Mouse (Mus musculus) heart, postnatal 25 days (tissue): ENCODE measurements around the gene Arhgap42. TPM values are rescaled to one million over a fixed set of nuclear protein-coding genes. Genes with fewer than 3 reads are reported as not detected.

Experiments
- DNase-seq: peaks from one replicate; pipeline ENCODE4 v3.0.0; 2022; ENCODE audit warnings: low spot score
- intact Hi-C: fragments of 180-260 bp; cut with DNase I; formaldehyde crosslinking; loops from one replicate; pipeline ENCODE4 v1.15.1; 2025
- total RNA-seq, 2 experiments: library from RNA; stranded (reverse); gene quantifications; 2 replicates each; pipeline ENCODE4 v1.2.3; 2021

Gene Arhgap42
- total RNA-seq, 2 experiments from 2014 or later = 6.9 to 9.2 TPM

- intact Hi-C loops = loop anchor here (10.0 kb wide), 1 partner anchor 181 kb away; no protein-coding TSS in a partner anchor
- no peak for DNase-seq
Measured at GRCm38 (mm10) chr9:9083441-9083840, 155.5 kb downstream of the Arhgap42 start.

GRCm38 (mm10) chr9:9052920-9053319 lies 186.0 kb downstream of the Arhgap42 start:
- DNase-seq = no peak
- intact Hi-C loops = no loop called here

- no peak for DNase-seq
- intact Hi-C loops = no loop called here
Measured at GRCm38 (mm10) chr9:9051184-9051583, 187.7 kb downstream of the Arhgap42 start.

- no peak for DNase-seq
Measured at GRCm38 (mm10) chr9:9049202-9049601, 189.7 kb downstream of the Arhgap42 start.

GRCm38 (mm10) chr9:9041009-9041408 lies 197.9 kb downstream of the Arhgap42 start:
- DNase-seq = no peak

More at GRCm38 (mm10) chr9:9049202-9049601, 189.7 kb downstream of the Arhgap42 start:
- intact Hi-C loops = loop anchor here (10.0 kb wide), 1 partner anchor 736 kb away; no protein-coding TSS in a partner anchor

GRCm38 (mm10) chr9:9037017-9037671 lies 201.8 kb downstream of the Arhgap42 start:
- intact Hi-C loops = no loop called here
- DNase-seq = no peak

More at GRCm38 (mm10) chr9:9041009-9041408, 197.9 kb downstream of the Arhgap42 start:
- intact Hi-C loops = loop anchor here (10.0 kb wide), 1 partner anchor 744 kb away; no protein-coding TSS in a partner anchor

GRCm38 (mm10) chr9:9027904-9028303 lies 211.0 kb downstream of the Arhgap42 start:
- DNase-seq = no peak
- intact Hi-C loops = no loop called here

GRCm38 (mm10) chr9:9027445-9027844 lies 211.5 kb downstream of the Arhgap42 start:
- DNase-seq = no peak
- intact Hi-C loops = no loop called here

- intact Hi-C loops = no loop called here
- no peak for DNase-seq
Measured at GRCm38 (mm10) chr9:9015108-9015507, 223.8 kb downstream of the Arhgap42 start.

- no peak for DNase-seq
- intact Hi-C loops = no loop called here
Measured at GRCm38 (mm10) chr9:9001170-9001569, 237.7 kb downstream of the Arhgap42 start.

- intact Hi-C loops = no loop called here
- no peak for DNase-seq
Measured at GRCm38 (mm10) chr9:8996494-8996893, 242.4 kb downstream of the Arhgap42 start.

- DNase-seq = no peak
- intact Hi-C loops = no loop called here
Measured at GRCm38 (mm10) chr9:8982315-8982714, 256.6 kb downstream of the Arhgap42 start.

GRCm38 (mm10) chr9:8977775-8978174 lies 261.1 kb downstream of the Arhgap42 start:
- DNase-seq = no peak
- intact Hi-C loops = no loop called here

GRCm38 (mm10) chr9:8971491-8971890 lies 267.4 kb downstream of the Arhgap42 start, which contains the start of gene Gm16485:
Gene Gm16485, plus strand, starts transcription at chr9:8971791.
- no peak for DNase-seq
- intact Hi-C loops = no loop called here

GRCm38 (mm10) chr9:8970240-8970639 lies 268.7 kb downstream of the Arhgap42 start:
- DNase-seq = peak; percentile 19

GRCm38 (mm10) chr9:8964512-8965133 lies 274.3 kb downstream of the Arhgap42 start:
- intact Hi-C loops = loop anchor here (5.0 kb wide), 1 partner anchor 262 kb away; no protein-coding TSS in a partner anchor
- DNase-seq = no peak

More at GRCm38 (mm10) chr9:8970240-8970639, 268.7 kb downstream of the Arhgap42 start:
- intact Hi-C loops = no loop called here

GRCm38 (mm10) chr9:8953306-8953705 lies 285.6 kb downstream of the Arhgap42 start:
- no peak for DNase-seq
- intact Hi-C loops = no loop called here
